Mouse (Mus musculus) left cerebral cortex, adult 9 months (tissue): Measurements from ENCODE around the gene Mutyh.

Experiments used
- DNase-seq, 2 experiments: peaks; one replicate each; pipeline ENCODE4 v3.0.0; 2022; ENCODE audit warnings: low spot score in 2 of 2

The Mutyh gene

GRCm38 (mm10) chr4:116807197-116808129 is at the start of gene Mutyh, which contains the start of gene Toe1:
Gene Mutyh (plus strand): TSS chr4:116807723.
Gene Toe1 (minus strand): TSS chr4:116807640.
- peak; percentile 80 to 91 for DNase-seq

DNA sequence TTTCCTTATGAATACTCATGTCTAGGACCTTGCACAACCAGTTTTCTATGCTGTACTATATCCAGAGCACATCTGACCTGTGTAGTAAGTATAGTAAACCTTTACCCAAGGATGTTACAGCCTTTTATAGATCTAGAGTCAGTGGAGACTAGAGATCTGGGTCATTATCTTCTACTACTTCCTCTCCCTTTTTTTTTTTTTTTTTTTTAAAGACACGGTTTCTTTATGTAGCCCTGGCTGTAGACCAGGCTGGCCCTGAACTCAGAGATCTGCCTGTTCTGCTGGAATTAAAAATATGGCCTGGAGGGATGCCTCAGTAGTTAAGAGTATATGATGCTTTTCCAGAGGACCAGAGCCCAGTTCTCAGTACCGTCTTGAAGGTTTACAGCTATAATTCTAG is 45.6 kb upstream of the Mutyh start:
- no peak for DNase-seq

GRCm38 (mm10) chr4:116764001-116764400 is 43.5 kb upstream of the Mutyh start:
- DNase-seq: no peak

- no peak for DNase-seq
Measured at GRCm38 (mm10) chr4:116768510-116768909, 39.0 kb upstream of the Mutyh start.

DNA sequence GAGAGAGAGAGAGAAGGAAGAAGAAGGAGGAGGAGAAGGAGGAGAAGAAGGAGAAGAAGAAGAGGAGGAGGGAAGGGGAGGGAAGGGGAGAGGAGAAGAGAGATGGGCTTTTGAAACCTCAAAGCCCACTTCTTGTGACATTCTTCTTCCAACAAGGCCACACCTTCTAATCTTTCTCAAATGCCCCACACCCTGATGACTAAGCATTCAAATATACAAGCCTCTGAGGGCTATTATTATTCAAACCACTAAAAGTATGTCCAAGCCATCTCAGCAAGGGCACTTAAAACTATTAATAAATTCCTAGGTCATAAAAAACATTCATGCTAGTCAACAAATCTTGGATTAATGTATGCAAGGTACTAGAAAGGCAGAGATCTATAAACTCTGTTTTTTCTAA is 38.5 kb upstream of the Mutyh start:
- no peak for DNase-seq

DNA sequence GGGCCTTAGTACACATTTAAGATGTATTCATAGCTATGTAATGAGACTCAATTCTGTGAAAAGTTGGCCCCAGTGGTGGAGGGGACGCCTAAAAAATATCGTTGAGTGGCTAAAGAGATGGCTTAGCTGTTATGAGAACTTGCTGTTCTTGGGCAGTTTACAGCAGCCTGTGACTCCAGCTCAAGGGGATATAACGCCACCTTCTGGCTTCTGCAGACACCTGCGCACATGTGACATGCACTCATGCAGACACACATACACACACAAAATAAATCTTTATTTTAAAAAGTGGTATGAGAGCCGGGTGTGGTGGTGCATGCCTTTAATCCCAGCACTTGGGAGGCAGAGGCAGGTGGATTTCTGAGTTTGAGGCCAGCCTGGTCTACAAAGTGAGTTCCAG is 31.1 kb upstream of the Mutyh start:
- no peak for DNase-seq

GRCm38 (mm10) chr4:116777079-116777478 is 30.4 kb upstream of the Mutyh start:
- DNase-seq: no peak

DNA sequence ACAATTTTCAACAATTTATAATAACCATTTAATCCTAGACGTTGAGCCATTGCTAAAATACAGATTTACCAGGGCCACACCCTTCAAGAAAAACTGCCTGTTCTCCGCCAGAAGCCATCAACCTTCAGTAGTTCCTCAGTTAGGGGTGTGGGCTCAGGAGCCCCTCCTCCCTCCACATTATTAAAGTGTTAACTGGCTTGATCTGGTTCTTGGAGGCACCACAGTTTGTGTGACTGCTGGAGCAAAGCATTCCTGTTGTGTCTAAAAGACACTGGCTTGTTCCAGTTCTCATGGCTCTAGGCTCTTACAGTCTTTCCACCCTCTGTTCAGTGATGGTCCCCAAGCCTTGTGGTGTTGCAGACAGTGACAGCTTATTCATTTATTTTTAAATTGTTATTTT is 27.0 kb upstream of the Mutyh start:
- no peak for DNase-seq

DNA sequence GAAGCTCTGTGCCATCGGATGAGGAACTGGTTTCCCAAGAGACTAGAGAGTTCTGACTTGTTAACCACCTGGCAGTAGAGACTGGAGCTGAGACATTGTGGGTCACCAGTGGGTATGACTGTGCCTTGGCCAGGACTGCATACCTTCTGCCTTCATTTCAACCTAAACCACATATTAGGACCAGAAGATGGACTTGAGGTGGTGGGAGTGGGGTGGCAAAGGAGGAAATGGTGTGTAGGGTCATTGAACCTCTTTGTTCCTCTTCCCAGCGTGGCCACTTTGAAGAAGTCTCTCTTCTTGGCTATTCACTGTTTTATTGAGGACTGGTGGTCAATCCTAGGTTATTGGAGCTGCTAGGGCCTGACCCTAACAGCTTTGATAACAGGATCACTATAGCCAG is 26.2 kb upstream of the Mutyh start:
- DNase-seq: no peak

GRCm38 (mm10) chr4:116782171-116782570 is 25.4 kb upstream of the Mutyh start:
- peak in 1 of 2 experiments; percentile 25 for DNase-seq

GRCm38 (mm10) chr4:116786587-116786986 is 20.9 kb upstream of the Mutyh start:
- DNase-seq: no peak

DNA sequence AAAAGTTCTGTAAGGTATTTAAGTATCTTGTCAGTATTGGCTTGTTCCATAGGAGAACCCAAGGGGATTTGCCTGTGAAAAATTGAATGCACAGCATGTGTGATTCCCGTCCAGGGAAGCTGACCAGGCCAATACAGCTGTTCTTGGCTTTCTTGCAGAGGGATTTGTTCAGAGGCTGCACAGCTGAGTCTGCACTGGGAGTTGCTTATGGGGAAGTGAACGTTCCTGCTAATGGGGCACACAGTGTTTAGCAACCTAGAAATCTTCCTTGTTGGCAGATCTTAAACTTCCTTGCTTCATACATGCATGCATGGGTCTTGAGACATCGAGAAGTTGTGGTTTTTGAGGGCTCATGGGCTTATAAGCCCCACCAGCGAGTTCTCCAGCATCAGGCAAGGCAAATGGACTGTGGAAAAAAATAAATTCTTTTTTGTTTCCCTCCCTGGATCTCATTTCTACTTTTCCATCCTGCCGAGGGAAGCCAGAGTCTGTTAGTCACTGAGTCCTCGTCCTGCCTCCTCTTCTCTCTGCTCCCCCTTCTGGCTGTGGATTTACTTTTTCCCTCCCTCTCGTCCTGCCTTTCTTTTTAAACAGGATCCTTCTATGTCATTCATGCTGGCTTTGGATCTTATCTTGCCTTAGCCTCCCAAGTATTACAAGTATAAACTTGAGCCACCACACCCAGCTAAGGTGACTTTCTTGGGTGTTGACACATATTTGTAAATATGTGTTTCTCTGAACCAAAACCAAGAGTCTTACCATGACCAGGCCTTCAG is 19.4 kb upstream of the Mutyh start:
- DNase-seq: no peak

- DNase-seq: peak; percentile 59 to 95
Measured at GRCm38 (mm10) chr4:116788956-116789355, 18.6 kb upstream of the Mutyh start.

GRCm38 (mm10) chr4:116792453-116792852 is 15.1 kb upstream of the Mutyh start:
- no peak for DNase-seq

GRCm38 (mm10) chr4:116794273-116794672 is 13.2 kb upstream of the Mutyh start:
- no peak for DNase-seq

DNA sequence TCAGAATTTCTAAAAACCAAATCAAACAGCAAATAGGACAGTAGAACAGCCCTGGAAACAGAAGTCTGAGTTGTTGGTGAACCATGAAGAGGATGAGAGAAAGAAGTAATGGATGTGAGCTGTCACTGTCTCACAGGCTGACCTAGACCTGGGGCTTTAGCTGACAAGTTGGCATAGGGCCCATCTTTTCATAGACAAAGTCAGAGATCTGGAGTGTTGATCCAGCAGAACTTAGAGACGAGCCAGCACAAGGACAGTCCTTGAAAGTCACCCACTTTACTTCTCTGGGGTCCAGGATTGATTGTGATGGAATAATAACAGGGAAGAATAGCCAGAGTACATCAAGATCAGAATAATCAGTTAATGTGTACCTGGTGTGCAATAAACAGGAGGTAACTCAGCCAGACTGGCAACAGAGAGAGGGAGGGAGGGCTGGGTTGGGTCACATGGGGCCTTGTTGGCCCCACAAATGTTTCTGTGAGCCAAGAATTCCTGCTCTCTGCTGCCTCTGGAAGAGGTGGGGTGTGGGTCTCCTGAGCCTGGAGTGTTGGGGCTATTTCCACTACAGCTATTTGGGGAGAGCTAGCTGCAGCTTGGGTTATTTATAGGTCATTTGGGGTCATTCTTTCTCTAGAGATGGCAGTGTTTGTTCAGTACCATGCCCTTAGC is 10.9 kb upstream of the Mutyh start:
- no peak for DNase-seq

- DNase-seq: no peak
Measured at GRCm38 (mm10) chr4:116799901-116800300, 7.6 kb upstream of the Mutyh start.

GRCm38 (mm10) chr4:116811012-116811411 is 3.5 kb downstream of the Mutyh start:
- no peak for DNase-seq

- no peak for DNase-seq
Measured at GRCm38 (mm10) chr4:116815276-116815675, 7.8 kb downstream of the Mutyh start.

DNA sequence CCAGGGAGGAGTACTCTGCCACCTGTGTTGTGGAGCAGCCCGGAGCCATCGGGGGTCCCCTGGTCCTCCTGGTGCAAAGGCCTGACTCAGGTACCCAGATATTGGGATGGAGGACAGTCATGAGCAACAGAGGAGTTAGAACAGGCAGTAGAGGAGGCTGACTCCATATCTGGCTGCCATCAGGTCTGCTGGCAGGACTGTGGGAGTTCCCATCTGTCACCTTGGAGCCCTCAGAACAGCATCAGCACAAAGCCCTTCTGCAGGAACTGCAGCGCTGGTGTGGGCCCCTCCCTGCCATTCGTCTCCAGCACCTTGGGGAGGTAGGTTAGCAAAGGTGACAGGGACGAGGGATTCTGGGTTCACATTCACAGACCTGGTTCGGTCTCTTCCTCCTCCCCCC is 10.0 kb downstream of the Mutyh start:
- DNase-seq: peak in 1 of 2 experiments; percentile 29

DNA sequence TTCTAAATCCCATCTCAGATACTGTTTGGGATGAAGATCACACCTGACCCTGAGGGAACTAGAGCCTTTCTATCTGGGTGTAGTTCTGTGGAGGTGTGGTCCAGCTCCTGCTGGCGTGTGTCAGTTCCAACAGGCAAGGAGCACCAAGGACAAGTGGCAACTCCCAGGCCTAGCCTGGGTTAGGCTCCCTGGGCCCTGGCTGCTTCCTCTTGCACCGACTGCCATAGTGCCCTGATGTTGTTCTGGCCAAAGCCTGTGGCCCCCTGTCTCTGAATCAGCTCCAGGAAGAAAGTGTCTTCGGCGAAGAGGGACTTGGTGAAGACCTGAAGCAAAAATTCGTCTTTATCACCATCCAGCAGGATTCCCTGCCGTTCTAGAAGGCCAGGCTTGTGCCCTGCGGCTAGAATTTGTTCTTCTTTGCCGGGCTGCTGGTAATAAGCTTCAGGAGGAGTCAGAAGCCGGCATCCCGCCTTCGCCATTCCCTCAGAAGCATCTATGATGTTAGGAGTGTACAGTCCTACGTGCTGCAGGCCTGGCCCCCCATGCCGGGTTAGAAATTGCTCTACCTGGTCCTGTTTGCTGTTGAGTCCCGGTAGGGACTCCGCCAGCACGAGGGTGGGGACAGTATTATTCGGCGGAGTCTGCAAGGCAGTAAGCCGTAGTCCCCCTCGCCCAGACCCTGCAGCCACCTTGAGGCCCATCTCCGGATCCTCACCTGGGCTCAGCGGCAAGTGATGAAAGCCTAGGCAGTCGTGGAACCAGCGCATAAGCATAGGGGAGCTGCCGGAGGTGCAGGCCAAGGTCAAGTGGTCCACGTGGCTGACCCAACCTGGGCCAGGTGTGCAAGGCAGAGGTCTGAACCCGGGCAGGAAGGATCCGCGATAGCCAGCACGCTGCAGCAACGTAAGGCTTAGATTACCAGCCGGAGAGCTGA is 12.7 kb downstream of the Mutyh start:
- DNase-seq: no peak
